Mouse (Mus musculus) adrenal gland (tissue): ENCODE results near the gene Gm26657.

Source experiments
- intact Hi-C: fragments of 180-260 bp; cut with DNase I; formaldehyde crosslinking; loops from one replicate; pipeline ENCODE4 v1.15.1; 2025

Gm26657 gene

GRCm38 (mm10) chr4:56757693-56758092, 17.8 kb downstream of the Gm26657 start:
- intact Hi-C loops, result no loop called here

- intact Hi-C loops, result no loop called here
Measured at GRCm38 (mm10) chr4:56767861-56768284, 28.0 kb downstream of the Gm26657 start.

- intact Hi-C loops, result no loop called here
Measured at GRCm38 (mm10) chr4:56768913-56769312, 29.0 kb downstream of the Gm26657 start.

GRCm38 (mm10) chr4:56771065-56771464, 31.2 kb downstream of the Gm26657 start:
- intact Hi-C loops, result no loop called here
